Mouse (Mus musculus): ENCODE results near the gene Dnajb1.

DNA sequence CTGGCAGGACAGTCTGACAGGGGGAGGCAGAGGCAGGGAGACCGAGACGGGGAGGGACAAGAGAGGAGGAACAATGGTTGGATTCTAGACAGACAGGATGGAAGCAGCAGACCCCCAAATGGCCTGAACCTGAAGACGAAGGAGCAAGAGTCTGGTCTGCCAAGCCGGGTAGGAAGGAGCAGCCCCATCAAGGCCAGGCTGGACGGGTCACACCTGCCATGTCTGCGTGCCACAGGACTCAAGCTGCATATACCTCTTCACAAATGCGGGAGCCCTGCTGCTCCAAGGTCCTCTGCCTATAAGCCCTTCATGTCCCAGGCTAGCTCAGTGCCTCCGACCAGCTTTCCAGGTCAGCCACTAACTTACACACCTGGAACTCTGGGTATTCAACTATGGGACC is 28.3 kb upstream of the Dnajb1 start:
- TF ChIP-seq CTCF (conservative IDR thresholded peaks at IDR 0.05; ENCODE audit: insufficient read depth, insufficient read length, low read depth, low read length), result no peak
- TF ChIP-seq POLR2A (IDR thresholded peaks at IDR 0.05; ENCODE audit: low read depth, low read length), result no peak
